Mouse (Mus musculus) intestine, postnatal 0 days (tissue): Measurements from ENCODE around the gene Epn2. TPM values are rescaled to one million over a fixed set of nuclear protein-coding genes. Genes with fewer than 3 reads are reported as not detected.

Experiments
- ATAC-seq: fragments of 200-750 bp; cut with Nextera tagmentation; 2 replicates; pipeline ENCODE4 v1.8.0; 2017; ENCODE audit warnings: mild to moderate bottlenecking, moderate TSS enrichment, moderate library complexity
- H3K27ac ChIP-seq: fragments of 300-500 bp; sonication (generic); 2 replicates; pipeline ENCODE4 v1.5.1; 2014; ENCODE audit warnings: mild to moderate bottlenecking, low read depth, low read length, moderate library complexity
- H3K27me3 ChIP-seq: fragments of 300-500 bp; sonication (generic); replicated peaks from 2 replicates; pipeline ENCODE4 v1.6.1; 2014; ENCODE audit warnings: low read length, mixed read lengths; ENCODE audit not compliant: control insufficient read depth, insufficient read depth
- H3K36me3 ChIP-seq: fragments of 300-500 bp; sonication (generic); 2 replicates; pipeline ENCODE4 v1.6.1; 2014; ENCODE audit warnings: mild to moderate bottlenecking, moderate library complexity; ENCODE audit not compliant: control insufficient read depth, insufficient read depth
- H3K4me1 ChIP-seq: fragments of 300-500 bp; sonication (generic); replicated peaks from 2 replicates; pipeline ENCODE4 v1.6.1; 2014; ENCODE audit warnings: antibody characterized with exemption, low read length, mixed read lengths; ENCODE audit not compliant: control insufficient read depth, insufficient read depth
- H3K4me2 ChIP-seq: fragments of 300-500 bp; sonication (generic); replicated peaks from 2 replicates; pipeline ENCODE4 v1.6.1; 2014; ENCODE audit warnings: low read depth, mild to moderate bottlenecking, moderate library complexity
- H3K4me3 ChIP-seq: fragments of 300-500 bp; sonication (generic); 2 replicates; pipeline ENCODE4 v1.5.1; 2014; ENCODE audit warnings: low read depth, low read length
- H3K9ac ChIP-seq: fragments of 300-500 bp; sonication (generic); 2 replicates; pipeline ENCODE4 v1.6.1; 2014; ENCODE audit warnings: mild to moderate bottlenecking, low read depth, low read length
- H3K9me3 ChIP-seq: fragments of 300-500 bp; sonication (generic); 2 replicates; pipeline ENCODE4 v1.6.1; 2016; ENCODE audit warnings: mixed run types; ENCODE audit not compliant: control insufficient read depth
- CTCF ChIP-seq: sonication (generic); IDR thresholded peaks from 2 replicates; pipeline ENCODE4 v1.5.1; 2016; ENCODE audit warnings: low read depth, mild to moderate bottlenecking, control low read depth, antibody characterized with exemption, moderate library complexity
- WGBS: fragments of 180-500 bp; shearing (Covaris S2); extraction: QIAGEN DNeasy Blood & Tissue Kit; methylation state at CpG from one replicate; pipeline ENCODE4 v1.1.7; 2014; 5-methylcytosine and 5-hydroxymethylcytosine counted together
- polyA plus RNA-seq: library from polyadenylated mRNA; unstranded; fragments of >200 nt; fragmentation: Nextera tagmentation; extraction: Ambion mirVana; gene quantifications from 2 replicates; pipeline ENCODE4 v1.2.1, GENCODE M21; 2015

The Epn2 gene
- polyA plus RNA-seq, 1 experiment from 2014 or later = 13.5 TPM

- WGBS = 86% methylated on average over 3 of the region's 3 CpGs
- Histone ChIP-seq H3K4me2 (no peak overlapping the region), H3K36me3 (no peaks in the 10 kb centered on the region), H3K4me1 (no peaks in the 10 kb centered on the region), H3K27me3 (no peaks in the 10 kb centered on the region), H3K9me3 (no peaks in the 10 kb centered on the region), H3K4me3 (no peak overlapping the region), H3K27ac (no peak overlapping the region), H3K9ac (no peak overlapping the region)
- ATAC-seq = no peak
- peak; percentile 48 for TF ChIP-seq CTCF
Observed at GRCm38 (mm10) chr11:61553015-61553754, 26.3 kb downstream of the Epn2 start.

- H3K4me3 ChIP-seq = no peak overlapping the region
- no peak for ATAC-seq
- no peaks in the 10 kb centered on the region for H3K27me3 ChIP-seq
- no peaks in the 10 kb centered on the region for H3K9me3 ChIP-seq
- no peak overlapping the region for H3K27ac ChIP-seq
- 0 out of 2 replicates have a peak, but pooled peaks cover 3% of the 10 kb centered on the region for H3K4me1 ChIP-seq
- peaks cover 7% of the 10 kb centered on the region; the same call in 1 of the 2 replicates for H3K36me3 ChIP-seq
- no peak for TF ChIP-seq CTCF
- H3K9ac ChIP-seq = no peak overlapping the region
- no peak overlapping the region for H3K4me2 ChIP-seq
Observed at GRCm38 (mm10) chr11:61550631-61551030, 28.9 kb downstream of the Epn2 start.

GRCm38 (mm10) chr11:61547710-61548109 lies 31.8 kb downstream of the Epn2 start:
- Histone ChIP-seq H3K9me3 (no peaks in the 10 kb centered on the region), H3K4me3 (no peak overlapping the region), H3K4me2 (no peak overlapping the region), H3K9ac (no peak overlapping the region), H3K36me3 (peaks cover 13% of the 10 kb centered on the region; the same call in 1 of the 2 replicates), H3K4me1 (0 out of 2 replicates have a peak, but pooled peaks cover 7% of the 10 kb centered on the region), H3K27me3 (no peaks in the 10 kb centered on the region), H3K27ac (no peak overlapping the region)
- ATAC-seq = no peak
- TF ChIP-seq CTCF = no peak
- WGBS = 89% methylated on average over 4 of the region's 4 CpGs

GRCm38 (mm10) chr11:61546452-61546851 lies 33.0 kb downstream of the Epn2 start:
- Histone ChIP-seq H3K9me3 (no peaks in the 10 kb centered on the region), H3K4me3 (no peak overlapping the region), H3K27ac (peak overlapping the region; percentile 76), H3K27me3 (no peaks in the 10 kb centered on the region), H3K36me3 (peaks cover 13% of the 10 kb centered on the region; the same call in 1 of the 2 replicates), H3K9ac (no peak overlapping the region), H3K4me2 (peak overlapping the region; percentile 38; the same call in 1 of the 2 replicates), H3K4me1 (0 out of 2 replicates have a peak, but pooled peaks cover 7% of the 10 kb centered on the region)
- 46% methylated on average over 10 of the region's 10 CpGs for whole genome bisulfite sequencing
- TF ChIP-seq CTCF = no peak
- peak; percentile 57; the same call in 1 of the 2 replicates for ATAC-seq

GRCm38 (mm10) chr11:61545586-61545985 lies 33.9 kb downstream of the Epn2 start:
- H3K9me3 ChIP-seq = no peaks in the 10 kb centered on the region
- H3K4me3 ChIP-seq = no peak overlapping the region
- WGBS = 85% methylated on average over 2 of the region's 2 CpGs
- no peak overlapping the region for H3K9ac ChIP-seq
- no peaks in the 10 kb centered on the region for H3K27me3 ChIP-seq
- 0 out of 2 replicates have a peak overlapping the region, but pooled peaks have one; percentile 38 for H3K4me2 ChIP-seq
- 0 out of 2 replicates have a peak, but pooled peaks cover 7% of the 10 kb centered on the region for H3K4me1 ChIP-seq
- ATAC-seq = no peak
- peaks cover 13% of the 10 kb centered on the region; the same call in 1 of the 2 replicates for H3K36me3 ChIP-seq
- peak overlapping the region; percentile 76 for H3K27ac ChIP-seq
- TF ChIP-seq CTCF = no peak

- 84% methylated on average over 2 of the region's 2 CpGs for WGBS
- ATAC-seq = no peak
Observed at GRCm38 (mm10) chr11:61541106-61541505, 38.4 kb downstream of the Epn2 start.

More at GRCm38 (mm10) chr11:61541106-61541505, 38.4 kb downstream of the Epn2 start:
- Histone ChIP-seq H3K27ac (no peak overlapping the region), H3K9ac (no peak overlapping the region), H3K27me3 (no peaks in the 10 kb centered on the region), H3K4me3 (no peak overlapping the region), H3K4me2 (no peak overlapping the region), H3K36me3 (peaks cover 16% of the 10 kb centered on the region), H3K4me1 (0 out of 2 replicates have a peak, but pooled peaks cover 7% of the 10 kb centered on the region), H3K9me3 (no peaks in the 10 kb centered on the region)
- TF ChIP-seq CTCF = no peak
